Mouse (Mus musculus) embryonic fibroblast, embryonic 13.5 days (primary cell): ENCODE measurements around the gene Mpig6b.

Experiments used
- CTCF ChIP-seq: IDR thresholded peaks from 2 replicates; pipeline ENCODE4 v1.5.1; 2011; ENCODE audit warnings: mild to moderate bottlenecking, control low read depth, low read length, moderate library complexity, borderline replicate concordance; ENCODE audit not compliant: insufficient read depth
- POLR2A ChIP-seq: IDR thresholded peaks from 2 replicates; pipeline ENCODE4 v1.6.1; 2011; ENCODE audit warnings: low read depth, mild to moderate bottlenecking, control low read depth, low read length, moderate library complexity

- TF ChIP-seq POLR2A = no peak
- no peak for TF ChIP-seq CTCF
Measured at GRCm38 (mm10) chr17:35066084-35066483, at the start of gene Mpig6b.
